Mouse (Mus musculus): ENCODE data around the gene Orc5.

GRCm38 (mm10) chr5:22557491-22558113 lies 7.4 kb upstream of the Orc5 start:
- no peak for TF ChIP-seq CTCF (IDR thresholded peaks at IDR 0.05 in 2 of 3, conservative IDR thresholded peaks at IDR 0.05 in 1 of 3; ENCODE audit: control insufficient read depth in 1 of 3, insufficient read depth in 1 of 3, low read depth in 2 of 3, low read length in 3 of 3, poor library complexity in 1 of 3, severe bottlenecking in 1 of 3)
- TF ChIP-seq GABPA (IDR thresholded peaks at IDR 0.05; ENCODE audit: low read depth, low read length): no peak
- peak; percentile 75 to 81 for TF ChIP-seq EP300 (IDR thresholded peaks at IDR 0.05; ENCODE audit: low read depth in 1 of 2, low read length in 2 of 2)
- no peak for TF ChIP-seq MAX (IDR thresholded peaks at IDR 0.05; ENCODE audit: low read length)
- TF ChIP-seq NRF1 (IDR thresholded peaks at IDR 0.05; ENCODE audit: insufficient read depth, low read depth, low read length, poor library complexity, severe bottlenecking): no peak
- no peak for TF ChIP-seq CHD1 (IDR thresholded peaks at IDR 0.05; ENCODE audit: low read depth, low read length)
- TF ChIP-seq POLR2AphosphoS2 (IDR thresholded peaks at IDR 0.05; ENCODE audit: low read length): no peak
- TF ChIP-seq HCFC1 (IDR thresholded peaks at IDR 0.05; ENCODE audit: low read depth, low read length): no peak
- TF ChIP-seq POLR2A (IDR thresholded peaks at IDR 0.05; ENCODE audit: control insufficient read depth in 1 of 2, insufficient read depth in 1 of 2, low read depth in 1 of 2, low read length in 2 of 2, poor library complexity in 1 of 2): no peak
- no peak for TF ChIP-seq E2F4 (IDR thresholded peaks at IDR 0.05; ENCODE audit: borderline replicate concordance, low read depth, low read length)
- no peak for TF ChIP-seq UBTF (IDR thresholded peaks at IDR 0.05; ENCODE audit: borderline replicate concordance, insufficient read depth, low read depth, low read length)
